Mouse (Mus musculus): ENCODE data around the gene Klhl3.

DNA sequence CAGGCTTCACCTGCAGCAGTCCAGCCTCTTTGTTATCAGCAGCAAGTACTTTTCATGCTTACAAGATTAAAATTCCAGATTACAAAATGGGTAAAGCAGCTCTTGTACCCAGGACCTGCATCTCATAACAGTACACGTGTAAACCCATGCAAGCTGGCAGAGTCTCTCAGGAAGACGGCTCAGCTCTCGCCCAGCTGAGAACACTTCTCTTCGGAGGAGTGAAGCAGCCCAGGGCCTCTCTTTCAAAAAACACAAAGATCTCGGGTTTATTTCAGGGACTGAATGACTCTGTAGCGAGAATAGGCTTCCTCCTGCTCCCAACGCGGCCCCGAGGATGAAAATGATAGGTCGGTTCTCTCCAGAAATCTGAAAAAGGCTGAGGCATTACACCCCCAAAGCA is 128.8 kb downstream of the Klhl3 start:
- TF ChIP-seq CTCF (IDR thresholded peaks at IDR 0.05) = no peak
- no peak for TF ChIP-seq EP300 (IDR thresholded peaks at IDR 0.05)
